Mouse (Mus musculus) left cerebral cortex, adult 2 months (tissue): ENCODE results near the gene C2cd4a. TPM values are rescaled to one million over a fixed set of nuclear protein-coding genes. Genes with fewer than 3 reads are reported as not detected.

ENCODE experiments used
- DNase-seq, 2 experiments: peaks; one replicate each; pipeline ENCODE4 v3.0.0; 2021 to 2022; ENCODE audit warnings: low spot score in 2 of 2, mixed read lengths in 1 of 2; ENCODE audit errors: extremely low spot score in 1 of 2
- H3K27ac ChIP-seq: fragments of 200-600 bp; 2 replicates; pipeline ENCODE4 v1.8.1; 2022
- H3K4me3 ChIP-seq: fragments of 200-600 bp; 2 replicates; pipeline ENCODE4 v1.8.1; 2022
- CTCF ChIP-seq: fragments of 200-600 bp; IDR thresholded peaks from 2 replicates; pipeline ENCODE4 v1.8.1; 2022; ENCODE audit warnings: antibody characterized with exemption, mild to moderate bottlenecking, moderate library complexity
- intact Hi-C: fragments of 180-260 bp; cut with DNase I; formaldehyde crosslinking; loops from one replicate; pipeline ENCODE4 v1.15.1; 2025
- total RNA-seq, 2 experiments: library from RNA; stranded (reverse); gene quantifications; 2 replicates each; pipeline ENCODE4 v1.2.3; 2021

C2cd4a gene
- total RNA-seq, 2 experiments from 2014 or later = 0.26 TPM; not detected in 1

DNA sequence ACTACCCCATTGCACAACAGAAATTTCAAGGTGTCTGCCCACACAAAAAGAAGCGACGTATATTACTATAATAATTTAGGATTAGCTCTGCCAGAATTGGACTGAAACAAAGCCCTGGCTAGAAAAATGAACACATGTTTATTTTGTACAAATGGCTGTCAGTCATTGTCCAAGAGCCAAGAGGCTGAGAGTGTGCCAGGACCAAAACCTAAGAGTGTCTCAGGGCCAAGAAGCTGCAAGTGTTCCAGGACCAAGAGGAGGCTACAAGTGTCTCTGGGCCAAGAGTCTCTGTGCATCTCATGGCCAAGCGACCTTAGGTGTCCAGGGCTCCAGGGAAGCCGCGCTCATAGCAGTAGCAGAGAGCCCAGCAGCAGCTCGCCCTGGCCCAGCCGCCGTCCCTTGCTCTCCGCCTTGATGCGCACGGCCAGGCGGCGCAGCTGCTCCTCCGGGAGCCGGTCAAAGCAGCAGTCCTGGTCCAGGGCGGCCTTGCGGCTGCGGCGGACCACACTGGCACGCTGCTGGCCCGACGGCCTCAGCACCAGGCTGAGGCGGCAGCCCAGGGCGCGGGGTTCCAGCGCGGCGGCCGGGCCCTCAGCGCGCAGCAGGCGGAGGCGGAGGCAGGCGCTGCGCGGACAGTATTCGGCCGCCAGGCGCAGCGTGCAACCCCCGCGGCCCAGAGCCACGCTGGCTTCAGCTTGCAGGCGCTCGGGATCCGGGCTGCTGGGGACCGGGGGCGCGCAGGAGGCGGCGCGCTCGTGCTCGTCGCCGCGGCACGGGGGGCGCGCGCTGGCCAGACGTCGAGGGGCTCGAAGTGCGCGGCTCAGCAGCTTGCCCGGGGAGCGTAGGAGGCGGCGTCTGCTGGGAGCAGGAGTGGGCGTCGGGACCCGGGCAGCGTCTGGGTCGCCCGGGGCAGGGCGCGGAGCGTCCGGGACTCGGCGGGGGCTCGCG, 1.4 kb downstream of the C2cd4a start:
- H3K27ac ChIP-seq = no peak overlapping the region
- no peak for TF ChIP-seq CTCF
- H3K4me3 ChIP-seq = peak overlapping the region; percentile 50
- intact Hi-C loops = no loop called here
- DNase-seq = peak; percentile 26 to 55

DNA sequence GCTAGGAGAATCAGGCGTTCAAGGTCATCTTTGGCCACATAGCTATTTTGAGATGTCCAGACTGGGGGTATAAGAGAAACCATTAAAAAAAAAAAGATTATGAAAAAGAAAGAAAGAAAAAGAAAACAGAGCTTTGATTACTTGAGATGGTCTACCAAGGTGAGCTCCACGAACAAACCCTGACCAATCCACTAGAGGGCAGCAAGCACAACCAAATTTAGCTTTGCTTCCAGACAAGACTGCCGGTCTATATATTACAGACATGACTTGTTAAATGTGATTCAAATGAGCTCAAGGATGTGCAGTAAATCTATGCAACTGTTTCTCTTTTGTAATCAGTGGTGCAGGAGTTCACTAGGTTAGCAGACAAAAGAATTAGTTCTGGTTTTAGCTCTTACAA, 3.9 kb downstream of the C2cd4a start:
- H3K27ac ChIP-seq = no peak overlapping the region
- H3K4me3 ChIP-seq = no peak overlapping the region
- DNase-seq = peak; percentile 45 to 51
- peak; percentile 79 for TF ChIP-seq CTCF
- intact Hi-C loops = loop anchor here (1.0 to 2.0 kb wide), 2 partner anchors 47 to 145 kb away; no protein-coding TSS in a partner anchor

DNA sequence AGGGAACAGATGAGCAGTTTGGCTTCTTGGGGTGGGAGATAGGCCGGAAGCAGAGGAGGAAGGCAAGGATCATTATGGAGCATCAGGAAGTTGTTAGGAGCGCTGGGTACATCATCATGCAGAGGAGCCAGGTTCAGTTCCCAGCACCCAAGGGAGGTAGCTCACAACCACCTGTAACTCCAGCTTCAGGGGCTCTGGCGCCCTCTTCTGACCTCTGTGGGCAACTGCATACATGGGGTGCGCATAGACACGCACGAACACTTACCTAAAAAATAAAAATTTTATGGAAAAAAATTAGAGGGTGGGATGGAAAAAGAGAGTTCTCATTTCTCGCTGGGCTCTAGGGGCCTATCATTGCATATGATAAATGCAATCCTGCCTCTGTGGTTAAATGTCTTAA, 6.6 kb downstream of the C2cd4a start:
- no peak for TF ChIP-seq CTCF
- Histone ChIP-seq H3K27ac (no peak overlapping the region), H3K4me3 (no peak overlapping the region)
- DNase-seq = no peak
- intact Hi-C loops = no loop called here

GRCm38 (mm10) chr9:67823131-67823530, 9.0 kb downstream of the C2cd4a start:
- no peak for DNase-seq
- H3K27ac ChIP-seq = no peak overlapping the region
- no peak for TF ChIP-seq CTCF
- intact Hi-C loops = no loop called here
- H3K4me3 ChIP-seq = no peak overlapping the region

GRCm38 (mm10) chr9:67818668-67818950, 13.5 kb downstream of the C2cd4a start:
- TF ChIP-seq CTCF = no peak
- DNase-seq = no peak
- H3K4me3 ChIP-seq = no peak overlapping the region
- H3K27ac ChIP-seq = no peak overlapping the region
- intact Hi-C loops = no loop called here

DNA sequence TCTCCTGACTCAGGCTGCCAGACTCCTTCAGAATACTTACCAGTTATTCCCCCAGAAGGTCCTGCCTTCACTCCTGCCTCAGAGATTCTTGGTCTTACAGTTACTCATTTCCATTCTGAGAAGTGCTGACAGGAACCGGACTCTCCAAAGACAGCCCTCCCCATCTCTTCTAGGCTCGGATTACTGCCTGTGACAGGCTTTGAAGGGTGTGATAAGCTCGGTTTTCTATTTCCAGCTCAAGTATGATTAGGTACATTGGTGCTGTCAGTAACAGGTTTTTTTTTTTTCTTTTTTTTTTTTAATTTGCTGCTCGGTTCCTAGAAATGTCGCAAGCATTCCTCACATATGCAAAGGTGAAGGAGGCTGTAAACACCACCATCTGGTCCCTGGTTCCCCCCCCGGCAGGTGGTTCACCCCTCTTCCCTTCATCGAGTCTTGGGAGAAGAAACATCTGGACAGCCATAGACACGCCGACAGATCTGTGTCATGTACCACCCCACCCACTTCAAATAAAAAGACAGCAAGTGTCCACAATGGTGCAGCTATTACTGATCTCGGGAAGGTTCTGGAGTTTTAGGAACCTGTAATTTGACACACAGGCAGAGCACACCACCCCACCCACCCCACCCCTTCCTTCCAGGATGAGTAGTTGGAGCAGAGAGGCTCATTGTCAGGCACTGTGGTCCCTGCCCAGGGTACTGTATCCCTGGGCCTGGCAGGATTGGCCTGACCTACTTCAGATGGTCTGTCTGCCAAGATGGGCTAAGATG, 14.0 kb downstream of the C2cd4a start:
- Histone ChIP-seq H3K27ac (no peak overlapping the region), H3K4me3 (no peak overlapping the region)
- DNase-seq = no peak
- no peak for TF ChIP-seq CTCF
- intact Hi-C loops = no loop called here

DNA sequence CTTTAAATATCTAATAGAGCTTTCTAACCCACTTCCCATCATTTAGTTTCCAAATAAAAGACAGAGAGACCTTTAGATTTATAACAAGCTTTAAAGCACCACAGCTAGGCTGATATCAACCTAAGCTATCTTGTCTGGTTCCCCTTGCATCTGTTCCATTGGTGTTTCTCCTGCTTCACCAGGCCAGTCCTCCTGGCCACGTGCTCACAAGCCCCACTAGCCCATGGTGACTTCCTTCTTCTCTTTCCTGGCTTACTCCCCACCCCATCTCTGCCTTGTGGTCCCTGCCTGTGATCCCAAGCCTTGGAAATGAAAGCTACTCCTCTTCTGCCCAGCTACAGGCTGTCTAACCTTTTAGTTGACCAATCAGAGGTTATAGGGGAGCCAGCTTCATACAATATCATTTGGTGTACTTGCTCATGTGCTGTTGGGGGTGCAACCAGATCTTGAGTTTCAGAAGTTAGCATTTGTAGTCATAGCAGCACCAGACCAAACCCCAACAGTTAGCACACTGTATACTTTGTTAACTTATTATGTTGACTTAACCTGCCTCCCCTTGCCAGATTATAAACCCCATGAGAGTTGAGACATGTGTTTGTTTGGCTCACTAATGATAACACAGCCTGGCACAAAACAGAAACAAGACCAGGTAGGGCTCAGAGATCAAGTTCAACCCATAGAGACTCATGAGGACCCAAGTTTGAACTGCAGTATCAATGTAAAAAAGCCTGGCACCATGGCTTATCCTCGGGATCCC, 15.8 kb downstream of the C2cd4a start:
- TF ChIP-seq CTCF = no peak
- no peak overlapping the region for H3K4me3 ChIP-seq
- no peak for DNase-seq
- intact Hi-C loops = no loop called here
- no peak overlapping the region for H3K27ac ChIP-seq

DNA sequence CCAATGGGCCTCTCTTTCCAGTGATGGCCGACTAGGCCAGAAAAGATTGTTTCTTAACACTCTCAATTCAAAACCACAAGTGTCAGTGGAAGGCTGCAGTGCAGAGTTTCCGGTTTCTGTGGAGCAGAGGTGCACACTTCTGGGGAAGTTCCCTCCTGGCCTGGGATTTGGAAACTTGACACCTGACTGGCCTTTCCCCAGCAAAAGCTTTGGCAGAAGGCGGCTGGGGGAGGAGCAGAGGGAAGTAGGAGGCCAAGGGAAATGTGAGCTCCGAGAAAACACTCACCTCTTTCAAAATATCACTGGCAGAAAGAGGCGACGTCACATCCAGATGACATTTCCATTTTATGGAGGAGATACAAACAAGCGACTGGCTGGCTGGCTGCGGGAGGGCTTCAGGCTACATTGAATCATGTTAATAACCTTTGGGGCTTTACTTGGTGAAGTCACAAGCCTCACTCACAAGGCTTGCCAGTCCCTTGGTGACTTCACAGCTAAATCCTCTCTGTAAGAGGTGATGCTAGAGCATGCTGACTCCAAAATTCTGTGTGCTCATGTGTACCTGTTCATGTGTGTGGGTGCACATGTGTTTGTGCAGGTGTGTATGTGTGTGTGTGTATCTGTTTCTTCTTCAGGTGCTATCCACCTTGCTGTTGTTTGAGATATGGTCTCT, 18.3 kb downstream of the C2cd4a start:
- Histone ChIP-seq H3K27ac (no peak overlapping the region), H3K4me3 (no peak overlapping the region)
- no peak for DNase-seq
- TF ChIP-seq CTCF = no peak
- intact Hi-C loops = no loop called here

GRCm38 (mm10) chr9:67813171-67813570, 19.0 kb downstream of the C2cd4a start:
- intact Hi-C loops = no loop called here
- TF ChIP-seq CTCF = no peak
- Histone ChIP-seq H3K4me3 (no peak overlapping the region), H3K27ac (no peak overlapping the region)
- DNase-seq = no peak

DNA sequence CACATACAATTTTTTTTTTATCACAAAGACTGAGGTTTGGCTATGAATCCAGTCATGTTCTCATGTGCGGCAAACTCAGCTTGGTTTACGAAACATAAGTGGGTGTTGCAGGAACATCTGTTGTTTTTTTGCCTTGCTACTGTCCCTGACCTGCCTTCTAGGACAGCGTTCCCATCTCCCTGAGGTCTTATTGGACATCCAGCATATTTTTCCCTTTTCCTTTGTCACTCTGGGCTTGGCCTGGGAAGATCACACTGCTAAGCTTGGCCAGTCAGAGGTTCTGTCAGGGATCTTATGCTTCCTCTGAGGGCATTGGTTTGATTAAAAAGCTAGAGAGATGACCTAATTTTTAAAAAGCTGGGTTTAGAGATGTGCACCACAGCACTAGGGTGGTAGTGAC, 21.0 kb downstream of the C2cd4a start:
- intact Hi-C loops = no loop called here
- no peak for TF ChIP-seq CTCF
- Histone ChIP-seq H3K4me3 (no peak overlapping the region), H3K27ac (no peak overlapping the region)
- DNase-seq = no peak

DNA sequence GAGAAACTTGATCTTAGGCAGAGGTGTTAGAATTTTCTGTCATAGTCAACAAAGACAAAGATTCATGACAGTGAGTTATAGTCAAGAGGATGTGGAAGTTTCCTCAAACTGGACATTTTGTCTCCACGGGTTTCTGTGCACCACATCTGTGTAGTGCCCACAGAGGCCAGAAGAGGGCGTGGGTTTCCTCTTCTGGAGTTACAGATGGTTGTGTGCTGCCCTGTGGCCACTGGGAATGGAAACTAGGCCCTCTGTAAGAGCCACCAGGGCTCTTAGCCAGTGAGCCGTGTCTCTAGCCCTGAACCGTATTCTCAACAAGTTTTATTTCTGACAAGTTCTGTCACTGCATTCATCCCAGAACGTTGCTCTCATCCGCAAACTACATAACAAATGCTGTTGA, 21.6 kb downstream of the C2cd4a start:
- no peak overlapping the region for H3K27ac ChIP-seq
- no peak overlapping the region for H3K4me3 ChIP-seq
- TF ChIP-seq CTCF = peak; percentile 14
- DNase-seq = no peak
- intact Hi-C loops = no loop called here
